Mouse (Mus musculus): ENCODE data around the gene Eef2.

DNA sequence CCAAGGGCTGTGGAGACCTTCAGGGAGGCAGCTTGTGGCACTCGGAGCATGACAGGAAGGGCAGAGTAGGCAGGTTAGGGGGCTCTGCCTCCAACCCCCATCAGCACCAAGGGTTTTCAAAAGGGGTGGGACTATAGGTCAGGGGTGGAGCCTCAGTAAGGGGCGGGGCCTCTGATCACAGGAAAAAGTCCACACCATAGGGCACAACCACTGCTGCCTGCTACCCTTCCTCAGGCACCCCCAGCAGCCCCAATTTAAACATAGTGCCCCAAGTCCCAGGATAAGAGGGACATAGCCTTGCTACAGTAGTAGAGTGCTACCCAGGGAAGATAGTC lies 14.1 kb upstream of the Eef2 start:
- TF ChIP-seq GATA1 (IDR thresholded peaks at IDR 0.05; ENCODE audit: borderline replicate concordance, low read length) (no peak), FLI1 (IDR thresholded peaks at IDR 0.05; ENCODE audit: low read length) (no peak)
